Mouse (Mus musculus): ENCODE results near the gene Dhrs7b.
"Not testable (repeated sequence)": the region's sequence is repeated elsewhere in the genome, so short reads cannot be mapped to it uniquely, and the experiment has no call there.

Dhrs7b gene

DNA sequence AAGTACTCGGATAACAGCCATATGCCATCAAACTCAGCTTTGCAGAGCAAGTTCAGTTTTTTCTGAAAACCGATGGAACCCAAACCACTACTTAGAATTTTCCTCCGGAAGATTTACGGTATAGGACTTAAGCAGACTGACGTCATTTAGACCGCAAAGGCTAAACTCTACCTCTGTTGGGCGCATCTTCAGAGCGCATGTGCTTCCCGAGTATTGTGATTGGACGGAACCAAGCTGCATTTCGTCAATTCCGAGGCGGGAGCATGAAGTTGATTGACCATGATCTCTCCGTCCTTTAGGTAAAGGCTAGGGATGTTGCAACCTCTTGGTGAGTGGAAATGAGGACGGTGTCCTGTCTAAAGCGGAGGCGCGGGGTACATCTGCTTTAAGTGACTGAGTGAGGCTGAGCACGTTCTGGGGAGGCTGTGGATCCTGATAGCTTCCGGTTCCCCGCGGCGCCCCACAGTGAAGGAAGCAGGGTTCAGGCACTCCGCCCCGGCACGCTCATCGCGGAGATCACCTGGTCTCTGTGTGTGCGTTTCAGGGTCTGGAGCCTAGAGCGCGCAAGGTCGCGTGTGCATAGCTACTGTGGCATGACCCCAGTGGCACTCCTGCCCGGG lies at the start of gene Dhrs7b:
Gene Dhrs7b (plus strand): TSS at position 199 of the 620 bp plus-strand sequence.
- peak; percentile 88 for DNase-seq

DNA sequence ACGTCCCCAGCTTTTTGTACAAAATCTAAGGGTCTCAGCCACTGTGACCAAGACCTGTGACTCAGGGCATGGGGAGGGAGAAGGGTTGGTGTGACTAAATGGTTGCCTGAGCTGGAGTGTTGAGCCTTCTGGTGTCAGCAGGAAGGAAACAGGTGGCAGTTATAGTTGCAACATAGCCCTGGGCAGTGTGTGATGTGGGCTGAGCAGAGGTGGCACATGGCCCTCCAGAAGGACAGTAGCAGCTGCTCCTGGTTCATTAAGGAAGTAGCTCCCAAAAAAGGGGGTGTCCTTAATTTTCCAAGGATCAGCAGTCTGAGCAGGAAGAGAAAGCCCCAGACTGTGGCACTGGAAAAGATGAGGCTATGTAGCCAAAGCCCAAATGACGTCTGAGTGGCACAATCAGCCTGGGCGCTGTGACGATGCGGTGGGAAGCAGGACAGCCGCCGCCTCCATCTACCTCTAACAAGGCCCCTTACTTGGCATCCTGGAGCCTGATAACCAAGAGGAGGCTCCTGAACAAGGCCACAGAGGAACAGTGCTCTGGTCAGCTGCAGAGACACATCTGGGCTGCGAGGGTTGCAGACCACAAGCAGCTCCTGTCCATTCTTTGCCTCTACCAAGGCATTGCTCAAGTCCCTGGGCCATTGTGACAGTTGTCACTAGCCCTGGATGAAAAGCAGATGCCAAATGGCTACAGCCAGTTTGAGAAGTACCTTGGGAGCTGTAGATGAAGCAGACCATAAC lies 46.1 kb upstream of the Dhrs7b start:
- no peak for DNase-seq

GRCm38 (mm10) chr11:60787595-60787994 lies 42.8 kb upstream of the Dhrs7b start:
- no peak for DNase-seq

- DNase-seq: no peak
Measured at GRCm38 (mm10) chr11:60790472-60790871, 40.0 kb upstream of the Dhrs7b start.

DNA sequence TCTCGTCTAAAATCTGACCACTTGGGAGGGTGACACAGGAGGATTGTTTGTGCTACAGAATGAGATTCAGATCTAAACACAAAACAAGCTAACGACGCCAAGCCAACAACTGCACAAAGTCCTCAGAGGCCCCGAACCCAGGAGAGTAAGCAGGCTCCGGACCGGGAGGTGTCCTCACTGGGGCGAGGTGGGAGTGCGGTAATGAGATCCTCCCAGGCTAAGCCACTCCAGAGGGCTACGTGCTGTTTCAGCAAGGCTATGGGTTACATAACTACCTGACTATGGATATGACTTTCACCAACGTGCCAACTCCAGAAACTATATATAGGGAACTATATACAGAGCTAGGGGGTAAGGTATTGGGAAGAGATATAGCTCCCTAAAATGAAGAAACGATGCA lies 34.1 kb upstream of the Dhrs7b start:
- DNase-seq: no peak

GRCm38 (mm10) chr11:60799977-60800376 lies 30.5 kb upstream of the Dhrs7b start:
- no peak for DNase-seq

- no peak for DNase-seq
Measured at GRCm38 (mm10) chr11:60800892-60801291, 29.5 kb upstream of the Dhrs7b start.

- DNase-seq: no peak
Measured at GRCm38 (mm10) chr11:60808286-60809070, 22.0 kb upstream of the Dhrs7b start.

DNA sequence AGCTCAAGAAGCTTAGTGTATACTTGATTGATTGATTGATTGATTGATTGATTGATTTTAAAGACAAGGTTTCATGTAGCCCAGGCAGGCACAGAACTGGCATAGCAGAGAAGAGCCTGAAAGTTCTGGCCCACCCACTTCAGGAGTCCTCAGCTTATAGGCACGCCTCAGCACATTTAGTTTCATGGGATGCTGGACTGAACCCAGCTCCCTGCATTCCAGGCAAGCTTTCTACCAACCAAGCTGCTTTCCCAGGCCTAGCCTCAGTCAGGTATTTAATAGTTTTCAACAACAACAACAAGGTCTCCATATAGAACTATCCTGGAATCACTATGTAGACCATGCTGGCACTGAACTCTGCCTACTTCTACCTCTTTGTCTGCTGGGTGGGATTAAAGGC lies 20.9 kb upstream of the Dhrs7b start:
- no peak for DNase-seq

DNA sequence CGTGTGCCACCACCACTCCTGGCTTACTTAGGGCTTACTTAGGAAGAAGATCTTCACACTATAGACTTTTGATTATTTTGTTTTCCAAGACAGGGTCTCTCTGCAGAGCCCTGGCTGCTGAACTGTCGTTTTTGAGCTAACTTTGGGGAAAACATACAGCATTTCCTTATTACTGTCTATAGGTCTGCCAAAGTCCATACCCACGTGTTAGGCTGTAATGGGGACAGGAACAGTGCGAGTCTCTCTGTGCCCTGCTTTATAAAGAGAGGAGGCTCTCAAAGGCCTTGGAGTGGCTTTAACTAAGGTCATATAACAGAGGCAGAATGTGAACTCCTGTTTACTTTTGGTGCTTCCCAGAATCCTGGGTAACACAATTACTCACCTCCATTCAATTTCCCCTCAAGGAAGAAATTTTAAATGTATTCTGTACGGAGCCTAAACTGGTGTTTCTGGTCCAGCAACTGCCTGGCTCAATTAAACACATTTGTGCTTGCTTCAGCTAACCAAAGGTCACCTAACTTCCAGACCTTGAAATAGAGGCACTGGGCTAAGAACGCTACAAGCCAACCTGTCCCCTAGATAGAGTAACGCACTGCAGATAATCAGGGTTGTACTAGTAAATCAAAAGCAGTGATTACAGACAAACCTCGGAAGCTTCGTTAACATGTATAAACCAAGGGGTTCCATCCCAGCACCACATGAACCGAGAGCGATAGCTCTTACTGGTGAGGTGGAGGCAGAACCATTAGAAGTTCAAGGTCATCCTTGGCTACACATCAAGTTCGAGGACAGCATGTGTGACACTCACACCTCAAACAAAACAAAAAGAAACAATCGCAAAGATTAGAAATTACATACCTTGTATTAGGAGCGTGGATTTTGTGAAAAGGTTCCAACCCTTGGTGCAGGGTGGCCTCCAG lies 20.1 kb upstream of the Dhrs7b start:
- DNase-seq: no peak

- DNase-seq: peak; percentile 77
Measured at GRCm38 (mm10) chr11:60811054-60811460, 19.4 kb upstream of the Dhrs7b start.

DNA sequence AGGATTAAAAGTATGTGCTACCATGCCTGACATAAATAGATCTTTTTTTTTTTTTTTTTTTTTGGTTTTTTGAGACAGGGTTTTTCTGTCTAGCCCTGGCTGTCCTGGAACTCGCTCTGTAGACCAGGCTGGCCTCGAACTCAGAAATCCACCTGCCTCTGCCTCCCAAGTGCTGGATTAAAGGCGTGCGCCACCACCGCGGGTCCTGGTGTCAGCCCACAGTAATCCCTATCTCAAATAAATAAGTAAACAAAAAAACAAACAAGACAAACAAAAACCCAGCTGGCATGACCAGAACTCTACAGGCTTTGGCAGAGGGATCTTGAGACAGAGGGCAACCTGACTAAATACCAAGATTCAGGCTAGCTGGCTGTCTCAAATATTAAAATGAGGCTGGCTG lies 18.8 kb upstream of the Dhrs7b start, which contains the start of gene Shmt1:
Gene Shmt1 (minus strand): TSS at position 101 of the 400 bp plus-strand sequence.
- not testable (repeated sequence) for DNase-seq

GRCm38 (mm10) chr11:60816398-60816797 lies 14.0 kb upstream of the Dhrs7b start:
- no peak for DNase-seq

DNA sequence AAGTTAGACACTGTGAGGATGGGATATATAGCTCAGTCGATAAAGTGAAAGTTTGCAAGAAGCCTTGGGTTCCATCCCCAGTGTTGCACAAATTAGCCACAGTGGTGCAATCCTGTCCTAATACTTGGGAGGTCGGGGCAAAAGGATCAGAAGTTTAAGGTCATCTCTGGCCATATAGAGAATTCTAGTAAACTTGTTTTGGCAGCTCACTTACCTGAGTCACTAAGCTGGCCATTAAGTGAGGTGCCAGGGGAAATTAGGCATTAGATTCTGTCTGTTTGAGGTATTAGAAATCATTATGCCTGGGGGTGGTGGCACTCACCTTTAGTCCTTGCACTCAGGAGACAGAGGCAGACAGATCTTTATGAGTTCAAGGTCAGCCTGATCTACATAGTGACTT lies 6.7 kb upstream of the Dhrs7b start:
- no peak for DNase-seq

DNA sequence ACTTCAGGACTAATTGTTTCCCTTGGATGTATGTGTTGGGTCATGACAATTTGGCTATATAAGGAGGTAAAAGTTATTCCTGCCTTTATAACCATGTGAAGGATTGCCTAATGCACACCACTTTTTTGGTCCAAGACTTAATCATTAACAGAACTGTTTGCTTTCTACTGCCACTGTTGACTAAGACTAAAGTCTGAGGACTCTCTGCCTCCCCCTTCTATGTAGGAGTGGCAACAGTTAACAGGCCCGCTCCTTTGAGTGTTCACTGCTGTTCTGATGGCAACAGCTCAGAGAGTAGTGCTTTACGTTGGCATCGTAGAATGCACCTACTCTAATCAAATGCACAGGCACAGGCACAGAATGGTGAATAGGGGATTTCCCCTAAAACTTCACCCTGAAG lies 5.2 kb upstream of the Dhrs7b start:
- no peak for DNase-seq

DNA sequence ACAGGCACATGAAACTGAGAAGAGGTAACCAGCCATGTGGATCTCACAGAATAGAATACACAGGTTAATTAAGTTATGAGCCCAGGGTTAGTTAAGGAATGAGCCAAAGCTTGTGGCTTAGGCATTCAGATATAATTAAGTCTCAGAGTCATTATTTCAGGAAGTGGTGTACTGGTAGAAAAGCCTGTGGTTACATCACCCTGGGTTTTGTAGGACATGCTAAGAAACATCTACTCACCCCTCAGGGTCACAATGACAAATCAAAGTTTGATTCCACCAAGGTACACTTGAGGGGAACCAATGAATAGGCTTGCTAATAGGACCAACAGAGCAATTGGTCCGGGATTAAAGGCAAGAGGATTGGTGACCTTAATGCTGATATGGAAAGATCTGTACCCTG lies 3.7 kb upstream of the Dhrs7b start:
- no peak for DNase-seq

DNA sequence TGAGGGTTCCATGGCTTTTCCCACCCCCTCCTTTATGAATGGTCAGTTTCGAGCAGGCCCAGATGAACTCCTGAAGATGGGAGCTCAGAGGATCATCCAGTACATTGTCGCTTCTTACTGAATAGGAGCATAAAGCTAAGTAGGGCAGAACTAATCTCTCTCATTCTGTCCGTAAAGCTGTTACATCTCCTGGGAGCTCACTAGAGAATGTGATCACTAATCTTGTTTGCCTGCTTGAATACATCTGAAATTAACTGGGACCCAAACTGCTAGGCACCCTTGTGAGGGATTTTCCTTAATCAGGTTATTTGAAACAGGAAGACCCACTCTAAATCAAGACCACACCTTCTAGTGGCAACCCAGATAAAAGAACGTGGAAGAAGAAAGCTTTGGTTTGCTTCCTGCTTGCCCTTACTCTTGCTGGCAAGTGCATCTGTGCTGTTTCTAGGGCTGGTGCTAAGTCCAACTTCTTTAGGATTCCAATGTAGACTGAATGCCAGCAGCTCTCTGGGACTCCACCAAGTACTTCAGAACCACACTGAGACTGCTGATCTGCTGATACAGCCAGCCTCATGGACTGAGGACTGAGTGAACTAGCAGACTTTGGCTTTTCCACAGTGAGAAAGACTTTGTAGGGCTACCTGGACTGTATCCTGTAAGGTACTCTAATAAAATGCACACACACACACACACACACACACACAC lies 3.0 kb upstream of the Dhrs7b start:
- DNase-seq: no peak

DNA sequence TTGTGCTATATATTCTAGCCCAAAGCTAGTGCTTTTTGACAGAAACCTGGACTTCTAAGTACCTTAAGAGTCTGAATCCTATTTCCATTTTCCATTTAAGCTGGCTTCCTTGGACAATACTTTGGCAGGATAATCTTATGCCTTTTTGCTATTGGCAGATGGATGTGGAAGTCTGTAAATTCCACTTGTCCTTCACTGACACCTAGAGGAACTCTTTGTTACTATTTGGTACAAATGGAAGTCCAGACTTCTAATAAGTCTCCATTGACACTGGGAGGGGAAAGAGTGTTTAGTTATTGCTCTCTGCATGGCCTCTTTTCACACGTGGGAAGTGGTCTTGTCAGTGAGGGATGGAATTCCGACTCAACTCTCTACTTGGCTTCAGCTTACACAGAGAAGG lies 1.5 kb upstream of the Dhrs7b start:
- no peak for DNase-seq

GRCm38 (mm10) chr11:60836897-60837296 lies 6.5 kb downstream of the Dhrs7b start:
- no peak for DNase-seq

DNA sequence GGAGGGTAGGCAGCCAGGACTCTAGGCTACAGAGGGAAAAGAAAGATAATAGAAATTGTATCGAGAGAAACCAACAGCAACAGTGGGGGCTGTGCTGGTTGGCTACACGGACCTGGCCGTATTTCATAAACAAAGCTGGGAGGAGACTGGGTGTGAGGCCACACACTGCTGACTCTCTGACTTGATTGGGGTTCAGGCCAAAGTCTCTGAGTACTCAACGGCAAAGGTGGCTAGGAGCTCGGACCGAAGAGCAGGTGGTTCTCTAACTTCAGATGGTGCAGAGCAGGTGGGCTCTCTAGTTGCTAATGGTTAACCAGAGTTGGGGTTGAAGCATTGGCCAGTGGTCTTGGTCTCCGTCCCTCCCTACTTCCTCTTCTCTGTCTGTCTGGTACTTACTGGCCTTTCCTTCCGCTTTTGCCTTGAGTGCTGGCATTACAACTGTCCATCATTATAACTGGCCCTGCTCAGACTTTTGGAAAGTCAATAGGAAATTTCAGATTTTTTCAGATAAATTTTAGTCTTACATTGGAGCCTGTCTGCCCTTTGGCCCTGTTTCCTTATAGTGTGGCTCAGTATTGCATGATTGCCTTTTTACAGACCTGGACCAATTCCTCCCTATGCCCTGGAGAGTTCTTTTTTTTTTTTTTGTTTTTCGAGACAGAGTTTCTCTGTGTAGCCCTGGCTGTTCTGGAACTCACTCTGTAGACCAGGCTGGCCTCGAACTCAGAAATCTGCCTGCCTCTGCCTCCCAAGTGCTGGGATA lies 7.4 kb downstream of the Dhrs7b start:
- DNase-seq: no peak

All from cerebellum, adult 11 months (tissue).